Mouse (Mus musculus) liver, adult 2 months (tissue): ENCODE measurements around the gene Fhl4. TPM values are rescaled to one million over a fixed set of nuclear protein-coding genes. Genes with fewer than 3 reads are reported as not detected.
A peak's percentile ranks its signal among the peaks of the same experiment; 100 is the strongest.

Experiments
- DNase-seq: peaks from one replicate; pipeline ENCODE4 v3.0.0-alpha.2; 2011; ENCODE audit warnings: low read depth, low spot score; ENCODE audit errors: extremely low read depth
- H3K27ac ChIP-seq: fragments of 200-500 bp; replicated peaks from 2 replicates; pipeline ENCODE4 v1.5.1; 2012; ENCODE audit warnings: low read depth, mild to moderate bottlenecking, control low read depth, inconsistent platforms, low read length; ENCODE audit not compliant: insufficient read depth
- H3K27me3 ChIP-seq: fragments of 200-500 bp; 2 replicates; pipeline ENCODE4 v1.6.1; 2012; ENCODE audit warnings: mild to moderate bottlenecking, moderate library complexity, low read length, inconsistent platforms; ENCODE audit not compliant: control insufficient read depth, insufficient read depth
- H3K36me3 ChIP-seq: fragments of 200-500 bp; 2 replicates; pipeline ENCODE4 v1.6.1; 2012; ENCODE audit warnings: low read length, inconsistent platforms; ENCODE audit not compliant: control insufficient read depth, insufficient read depth
- H3K4me1 ChIP-seq: fragments of 200-500 bp; 2 replicates; pipeline ENCODE4 v1.6.1; 2011; ENCODE audit warnings: low read length; ENCODE audit not compliant: control insufficient read depth, insufficient read depth
- H3K4me3 ChIP-seq: fragments of 200-500 bp; 2 replicates; pipeline ENCODE4 v1.5.1; 2011; ENCODE audit warnings: low read depth, mild to moderate bottlenecking, control low read depth, low read length, moderate library complexity; ENCODE audit not compliant: insufficient read depth
- H3K79me2 ChIP-seq: fragments of 200-500 bp; 2 replicates; pipeline ENCODE4 v1.6.1; 2012; ENCODE audit warnings: inconsistent platforms, mild to moderate bottlenecking, low read length, moderate library complexity; ENCODE audit not compliant: control insufficient read depth, insufficient read depth
- H3K9ac ChIP-seq: fragments of 200-500 bp; 2 replicates; pipeline ENCODE4 v1.6.1; 2012; ENCODE audit warnings: low read depth, mild to moderate bottlenecking, control low read depth, inconsistent platforms, low read length
- CTCF ChIP-seq: fragments of 200-500 bp; IDR thresholded peaks from 2 replicates; pipeline ENCODE4 v1.5.1; 2011; ENCODE audit warnings: low read depth, low read length, control low read depth
- POLR2A ChIP-seq: fragments of 200-500 bp; IDR thresholded peaks from 2 replicates; pipeline ENCODE4 v1.6.1; 2011; ENCODE audit warnings: low read length, control low read depth; ENCODE audit not compliant: insufficient read depth; ENCODE audit errors: extremely low read depth
- WGBS: fragments of 180-500 bp; shearing (Covaris S2); methylation state at CpG from one replicate; pipeline ENCODE4 v1.1.7; 2018; 5-methylcytosine and 5-hydroxymethylcytosine counted together
- polyA plus RNA-seq: library from polyadenylated mRNA; depleted of rRNA; stranded (reverse); fragments of >200 nt; gene quantifications from 2 replicates; pipeline ENCODE4 v1.2.3, GENCODE M21; 2012; rRNA removed
- total RNA-seq: library from RNA; depleted of rRNA; stranded (reverse); fragments of >200 nt; gene quantifications from 2 replicates; pipeline ENCODE4 v1.2.3, GENCODE M21; 2014; rRNA removed

Gene Fhl4
- 0.13 and 0.18 TPM in 2 replicates for total RNA-seq
- polyA plus RNA-seq, result 0.02 TPM in 1 of 2 replicates, not detected in the other

DNA sequence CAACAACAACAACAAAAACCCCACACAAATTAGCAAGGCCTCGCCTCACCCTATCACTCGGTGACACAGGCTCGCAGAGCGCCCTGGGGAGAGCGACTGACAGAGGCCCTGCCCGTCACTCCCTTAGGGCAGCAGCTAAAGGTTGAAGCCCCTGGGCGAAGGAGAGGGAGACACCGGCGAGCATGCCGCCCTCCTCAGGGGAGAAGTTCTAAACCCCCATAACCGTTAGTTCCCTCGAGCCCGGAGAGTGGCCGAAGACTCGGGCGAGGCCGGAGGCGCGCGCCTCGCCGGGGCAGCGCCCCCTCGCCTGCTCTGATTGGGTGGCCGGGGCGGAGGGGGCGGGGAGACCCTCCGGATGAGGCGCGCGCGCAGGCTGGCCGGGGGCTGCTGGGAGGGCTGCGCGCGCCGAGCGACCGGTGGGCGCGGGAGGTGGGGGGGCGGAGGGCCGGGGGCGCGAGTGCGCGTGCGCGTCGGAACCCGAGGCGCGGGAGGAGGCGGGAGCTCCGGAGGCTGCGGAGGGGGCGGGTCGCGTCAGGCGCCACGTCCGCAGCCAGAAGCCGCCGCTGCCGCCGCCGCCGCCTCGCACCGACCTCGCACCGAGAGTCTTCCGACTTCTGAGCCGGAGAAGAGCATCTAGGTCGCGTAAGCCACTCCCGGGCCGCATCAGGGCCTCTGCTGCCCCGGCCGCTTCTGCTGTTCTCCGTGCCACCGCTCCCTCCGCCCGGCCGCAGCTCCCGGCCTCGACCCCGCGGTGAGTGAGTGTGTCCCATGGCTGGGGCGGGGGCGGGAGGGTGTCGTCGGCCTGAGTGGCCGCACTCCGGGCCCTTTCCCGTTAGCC is at the start of gene Fhl4, which contains the start of gene Tmem263:
Fhl4 (minus strand) TSS at position 249 of the 838 bp plus-strand sequence.
Tmem263 (plus strand) TSS at position 381 of the 838 bp plus-strand sequence.
- TF ChIP-seq CTCF (no peak), POLR2A (no peak)
- H3K27ac ChIP-seq, result peak within 1 kb of the TSS; percentile 36
- H3K27me3 ChIP-seq, result no peaks in the 10 kb centered on the region
- 1% methylated on average over 80 of the region's 96 CpGs for WGBS
- H3K36me3 ChIP-seq, result no peaks in the 10 kb centered on the region
- H3K4me3 ChIP-seq, result peak within 1 kb of the TSS; percentile 96
- peak; percentile 27 for DNase-seq
- peaks cover 6% of the 10 kb centered on the region; the same call in 1 of the 2 replicates for H3K4me1 ChIP-seq
- H3K9ac ChIP-seq, result peak within 1 kb of the TSS; percentile 95
- H3K79me2 ChIP-seq, result no peaks in the 10 kb centered on the region

DNA sequence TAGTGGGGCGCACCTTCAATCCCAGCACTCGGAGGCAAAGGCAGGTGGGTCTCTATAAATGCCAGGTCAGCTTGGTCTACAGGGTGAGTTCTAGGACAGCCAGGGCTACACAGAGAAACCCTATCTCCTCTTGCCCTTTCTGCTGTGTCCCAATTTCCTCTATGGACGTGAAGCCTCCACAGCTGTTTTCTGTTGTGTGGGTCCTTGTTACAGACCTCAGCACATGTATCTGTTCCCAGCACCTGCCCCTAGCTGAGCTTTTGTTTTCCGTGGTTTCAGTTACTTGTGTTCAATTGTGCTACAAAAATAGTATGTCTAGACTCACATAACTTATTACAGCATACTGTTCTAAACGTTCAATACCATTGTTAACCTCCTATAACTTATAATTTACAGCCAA is 46.9 kb upstream of the Fhl4 start:
- 86% methylated on average over 5 of the region's 5 CpGs for WGBS

GRCm38 (mm10) chr10:85146282-85146681 is 44.0 kb upstream of the Fhl4 start:
- no peak for DNase-seq
- Histone ChIP-seq H3K9ac (no peak overlapping the region), H3K79me2 (no peaks in the 10 kb centered on the region), H3K36me3 (peaks cover 31% of the 10 kb centered on the region), H3K27me3 (no peaks in the 10 kb centered on the region), H3K4me1 (no peaks in the 10 kb centered on the region), H3K4me3 (no peak overlapping the region), H3K27ac (no peak overlapping the region)
- TF ChIP-seq CTCF, result no peak
- no peak for TF ChIP-seq POLR2A
- 94% methylated on average over 14 of the region's 14 CpGs for WGBS

More for the DNA sequence above, 46.9 kb upstream of the Fhl4 start:
- TF ChIP-seq CTCF (no peak), POLR2A (no peak)
- DNase-seq, result no peak
- Histone ChIP-seq H3K27me3 (no peaks in the 10 kb centered on the region), H3K4me1 (no peaks in the 10 kb centered on the region), H3K36me3 (peaks cover 18% of the 10 kb centered on the region), H3K79me2 (no peaks in the 10 kb centered on the region), H3K27ac (no peak overlapping the region), H3K9ac (no peak overlapping the region), H3K4me3 (no peak overlapping the region)

GRCm38 (mm10) chr10:85141465-85141864 is 39.2 kb upstream of the Fhl4 start:
- no peak for TF ChIP-seq CTCF
- no peak for TF ChIP-seq POLR2A
- Histone ChIP-seq H3K27me3 (no peaks in the 10 kb centered on the region), H3K4me1 (no peaks in the 10 kb centered on the region), H3K4me3 (no peak overlapping the region), H3K9ac (no peak overlapping the region), H3K79me2 (no peaks in the 10 kb centered on the region), H3K36me3 (peaks cover 27% of the 10 kb centered on the region), H3K27ac (no peak overlapping the region)
- DNase-seq, result no peak
- 83% methylated on average over 9 of the region's 9 CpGs for WGBS

- H3K4me3 ChIP-seq, result no peak overlapping the region
These were observed 34.3 kb upstream of the Fhl4 start for GRCm38 (mm10) chr10:85136573-85136972.

GRCm38 (mm10) chr10:85128453-85128852 is 26.2 kb upstream of the Fhl4 start:
- Histone ChIP-seq H3K4me1 (no peaks in the 10 kb centered on the region), H3K79me2 (no peaks in the 10 kb centered on the region), H3K36me3 (peaks cover 6% of the 10 kb centered on the region; the same call in 1 of the 2 replicates), H3K27me3 (no peaks in the 10 kb centered on the region), H3K27ac (no peak overlapping the region), H3K4me3 (no peak overlapping the region), H3K9ac (no peak overlapping the region)
- DNase-seq, result peak; percentile 37
- 14% methylated on average over 7 of the region's 7 CpGs for WGBS
- TF ChIP-seq POLR2A (no peak), CTCF (no peak)

More at GRCm38 (mm10) chr10:85136573-85136972, 34.3 kb upstream of the Fhl4 start:
- no peaks in the 10 kb centered on the region for H3K27me3 ChIP-seq
- no peak overlapping the region for H3K27ac ChIP-seq
- WGBS, result 86% methylated on average over 6 of the region's 6 CpGs
- H3K79me2 ChIP-seq, result no peaks in the 10 kb centered on the region
- no peak for DNase-seq
- peaks cover 25% of the 10 kb centered on the region for H3K36me3 ChIP-seq
- no peaks in the 10 kb centered on the region for H3K4me1 ChIP-seq
- TF ChIP-seq CTCF (no peak), POLR2A (no peak)
- H3K9ac ChIP-seq, result no peak overlapping the region
